Mouse (Mus musculus) heart, embryonic 16.5 days (tissue): ENCODE results near the gene Ago1. TPM values are rescaled to one million over a fixed set of nuclear protein-coding genes. Genes with fewer than 3 reads are reported as not detected.

ENCODE experiments used
- ATAC-seq: fragments of 200-750 bp; cut with Nextera tagmentation; replicated peaks from 2 replicates; pipeline ENCODE4 v1.8.0; 2017; ENCODE audit warnings: moderate number of reproducible peaks; ENCODE audit not compliant: insufficient read depth, low FRiP score; ENCODE audit errors: extremely low read depth
- H3K27ac ChIP-seq: fragments of 300-500 bp; sonication (generic); 2 replicates; pipeline ENCODE4 v1.5.1; 2014; ENCODE audit warnings: mild to moderate bottlenecking, low read length, control low read depth, moderate library complexity
- H3K27me3 ChIP-seq: fragments of 300-500 bp; sonication (generic); 2 replicates; pipeline ENCODE4 v1.6.1; 2014; ENCODE audit warnings: low read length, mixed read lengths; ENCODE audit not compliant: control insufficient read depth, insufficient read depth
- H3K36me3 ChIP-seq: fragments of 300-500 bp; sonication (generic); 2 replicates; pipeline ENCODE4 v1.6.1; 2014; ENCODE audit not compliant: control insufficient read depth, insufficient read depth
- H3K4me1 ChIP-seq: fragments of 300-500 bp; sonication (generic); 2 replicates; pipeline ENCODE4 v1.6.1; 2014; ENCODE audit warnings: low read length, mixed read lengths; ENCODE audit not compliant: control insufficient read depth, insufficient read depth
- H3K4me2 ChIP-seq: fragments of 300-500 bp; sonication (generic); 2 replicates; pipeline ENCODE4 v1.6.1; 2014; ENCODE audit warnings: low read depth, mild to moderate bottlenecking, control low read depth, low read length
- H3K4me3 ChIP-seq: fragments of 300-500 bp; sonication (generic); 2 replicates; pipeline ENCODE4 v1.5.1; 2014; ENCODE audit warnings: mild to moderate bottlenecking, control low read depth, low read length
- H3K9ac ChIP-seq: fragments of 300-500 bp; sonication (generic); 2 replicates; pipeline ENCODE4 v1.6.1; 2014; ENCODE audit warnings: low read length, control low read depth
- H3K9me3 ChIP-seq: fragments of 300-500 bp; sonication (generic); replicated peaks from 2 replicates; pipeline ENCODE4 v1.6.1; 2016; ENCODE audit warnings: low read length; ENCODE audit not compliant: control insufficient read depth
- WGBS: fragments of 180-500 bp; shearing (Covaris S2); extraction: QIAGEN DNeasy Blood & Tissue Kit; methylation state at CpG from one replicate; pipeline ENCODE4 v1.1.7; 2014; 5-methylcytosine and 5-hydroxymethylcytosine counted together
- polyA plus RNA-seq: library from polyadenylated mRNA; unstranded; fragments of >200 nt; fragmentation: Nextera tagmentation; extraction: Ambion mirVana; gene quantifications from 2 replicates; pipeline ENCODE4 v1.2.1, GENCODE M21; 2015

The Ago1 gene
- polyA plus RNA-seq, 1 experiment from 2014 or later: 2.1 TPM

- ATAC-seq: no peak
- 33% methylated on average over 2 of the region's 2 CpGs for WGBS
- no peaks in the 10 kb centered on the region for H3K27me3 ChIP-seq
Measured at GRCm38 (mm10) chr4:126436268-126436667, 32.1 kb downstream of the Ago1 start.

GRCm38 (mm10) chr4:126434094-126434493, 34.3 kb downstream of the Ago1 start:
- Histone ChIP-seq H3K27me3 (no peaks in the 10 kb centered on the region), H3K4me1 (peaks cover 5% of the 10 kb centered on the region), H3K36me3 (no peaks in the 10 kb centered on the region), H3K4me2 (no peak overlapping the region), H3K4me3 (no peak overlapping the region), H3K27ac (no peak overlapping the region), H3K9me3 (no peaks in the 10 kb centered on the region), H3K9ac (no peak overlapping the region)
- no peak for ATAC-seq
- WGBS: 83% methylated on average over 2 of the region's 2 CpGs

More at GRCm38 (mm10) chr4:126436268-126436667, 32.1 kb downstream of the Ago1 start:
- peaks cover 3% of the 10 kb centered on the region; the same call in 1 of the 2 replicates for H3K4me1 ChIP-seq
- peaks cover 13% of the 10 kb centered on the region for H3K36me3 ChIP-seq
- H3K9me3 ChIP-seq: no peaks in the 10 kb centered on the region
- no peak overlapping the region for H3K27ac ChIP-seq
- H3K4me3 ChIP-seq: no peak overlapping the region
- no peak overlapping the region for H3K4me2 ChIP-seq
- H3K9ac ChIP-seq: no peak overlapping the region

- no peak overlapping the region for H3K4me3 ChIP-seq
- no peaks in the 10 kb centered on the region for H3K36me3 ChIP-seq
- H3K27me3 ChIP-seq: no peaks in the 10 kb centered on the region
- H3K9me3 ChIP-seq: no peaks in the 10 kb centered on the region
- peaks cover 11% of the 10 kb centered on the region for H3K4me1 ChIP-seq
- no peak overlapping the region for H3K9ac ChIP-seq
- WGBS: 85% methylated on average over 4 of the region's 4 CpGs
- ATAC-seq: no peak
- no peak overlapping the region for H3K27ac ChIP-seq
- no peak overlapping the region for H3K4me2 ChIP-seq
Measured at GRCm38 (mm10) chr4:126433175-126433574, 35.2 kb downstream of the Ago1 start.

GRCm38 (mm10) chr4:126431746-126432145, 36.6 kb downstream of the Ago1 start:
- ATAC-seq: no peak
- Histone ChIP-seq H3K4me2 (no peak overlapping the region), H3K9ac (no peak overlapping the region), H3K27ac (no peak overlapping the region), H3K27me3 (no peaks in the 10 kb centered on the region), H3K4me3 (no peak overlapping the region), H3K36me3 (no peaks in the 10 kb centered on the region), H3K4me1 (peaks cover 12% of the 10 kb centered on the region), H3K9me3 (no peaks in the 10 kb centered on the region)
- WGBS: 78% methylated on average over 4 of the region's 4 CpGs

- Histone ChIP-seq H3K4me2 (peak within 1 kb of the TSS; percentile 97), H3K9me3 (no peaks in the 10 kb centered on the region), H3K4me1 (peaks cover 9% of the 10 kb centered on the region), H3K4me3 (peak within 1 kb of the TSS; percentile 98), H3K27me3 (no peaks in the 10 kb centered on the region), H3K36me3 (no peaks in the 10 kb centered on the region), H3K9ac (peak within 1 kb of the TSS; percentile 93), H3K27ac (peak within 1 kb of the TSS; percentile 91)
- peak; percentile 94 for ATAC-seq
- WGBS: under 1% methylated on average over 65 of the region's 65 CpGs
Measured at GRCm38 (mm10) chr4:126429347-126430079, 38.9 kb downstream of the Ago1 start, which contains the start of gene Ago3. Gene Ago3, minus strand, starts transcription at chr4:126429556.

- Histone ChIP-seq H3K9ac (peak overlapping the region; percentile 93), H3K4me2 (peak overlapping the region; percentile 97), H3K27ac (peak overlapping the region; percentile 91), H3K4me3 (peak overlapping the region; percentile 98), H3K36me3 (no peaks in the 10 kb centered on the region), H3K4me1 (peaks cover 9% of the 10 kb centered on the region), H3K27me3 (no peaks in the 10 kb centered on the region), H3K9me3 (no peaks in the 10 kb centered on the region)
- peak; percentile 38; the same call in 1 of the 2 replicates for ATAC-seq
- WGBS: 1% methylated on average over 24 of the region's 24 CpGs
Measured at GRCm38 (mm10) chr4:126428682-126429346, 39.6 kb downstream of the Ago1 start.

GRCm38 (mm10) chr4:126423866-126424265, 44.5 kb downstream of the Ago1 start:
- Histone ChIP-seq H3K4me3 (no peak overlapping the region), H3K4me1 (peaks cover 7% of the 10 kb centered on the region), H3K4me2 (no peak overlapping the region), H3K9me3 (no peaks in the 10 kb centered on the region), H3K9ac (no peak overlapping the region), H3K36me3 (no peaks in the 10 kb centered on the region), H3K27me3 (no peaks in the 10 kb centered on the region), H3K27ac (no peak overlapping the region)
- ATAC-seq: no peak
- 80% methylated on average over 2 of the region's 2 CpGs for WGBS

GRCm38 (mm10) chr4:126415707-126416106, 52.7 kb downstream of the Ago1 start:
- H3K27ac ChIP-seq: no peak overlapping the region
- H3K4me3 ChIP-seq: no peak overlapping the region
- H3K27me3 ChIP-seq: no peaks in the 10 kb centered on the region
- no peak overlapping the region for H3K4me2 ChIP-seq
- ATAC-seq: no peak
- no peaks in the 10 kb centered on the region for H3K4me1 ChIP-seq
- no peak overlapping the region for H3K9ac ChIP-seq
- no peaks in the 10 kb centered on the region for H3K36me3 ChIP-seq
- H3K9me3 ChIP-seq: no peaks in the 10 kb centered on the region

- Histone ChIP-seq H3K27ac (no peak overlapping the region), H3K4me2 (no peak overlapping the region), H3K4me1 (no peaks in the 10 kb centered on the region), H3K9me3 (no peaks in the 10 kb centered on the region), H3K9ac (no peak overlapping the region), H3K36me3 (no peaks in the 10 kb centered on the region), H3K4me3 (no peak overlapping the region), H3K27me3 (no peaks in the 10 kb centered on the region)
- 87% methylated on average over 3 of the region's 3 CpGs for WGBS
- ATAC-seq: no peak
Measured at GRCm38 (mm10) chr4:126412526-126412925, 55.9 kb downstream of the Ago1 start.
